In genomic region chr10:62183053-62183452, GRCm38 (mm10) we compare ENCODE assay signal across 9 mouse cellular contexts. TPM values are rescaled to one million over a fixed set of nuclear protein-coding genes. Genes with fewer than 3 reads are reported as not detected.
DNase-seq lines count a peak whose midpoint lies in the region; ATAC-seq and TF ChIP-seq lines count a peak whose summit lies in the region.
"Had no signal": no experiment of that assay in that cellular context is flagged by ENCODE, and none has a peak within 500 bp of the region (broad histone marks: within the 10 kb centered on the region; RNA-seq: fewer than 3 reads in every experiment).

No protein-coding gene starts in this region.

- no peak overlapping the region for H3K27ac ChIP-seq in CH12.LX (ENCODE audit: insufficient read depth, low read depth)
- no peak overlapping the region for H3K27ac ChIP-seq in forebrain, embryonic 10.5 days
- H3K27ac ChIP-seq in liver, postnatal 0 days (ENCODE audit: low read depth): no peak overlapping the region
- no peak overlapping the region for H3K27ac ChIP-seq in neural tube, embryonic 15.5 days (replicated peaks)
- no peak overlapping the region for H3K27ac ChIP-seq in testis, adult 2 months (ENCODE audit: control insufficient read depth, insufficient read depth, low read depth, low read length)

- DNase-seq in CH12.LX (ENCODE audit: extremely low read depth): peak; percentile 96
- peak; percentile 81 for DNase-seq in brain, embryonic 18.5 days (ENCODE audit: low read depth, low spot score)
- DNase-seq in forebrain, embryonic 10.5 days (ENCODE audit: extremely low spot score, low spot score): peak; percentile 93
- DNase-seq in heart, postnatal 25 days (ENCODE audit: low spot score): peak; percentile 70
- peak; percentile 99 for DNase-seq in large intestine, adult 2 months (ENCODE audit: low read depth, low spot score)
- DNase-seq in liver, postnatal 0 days: peak; percentile 96

- no peaks in the 10 kb centered on the region for H3K4me1 ChIP-seq in CH12.LX (ENCODE audit: control insufficient read depth in 1 of 2, insufficient read depth in 2 of 2)
- H3K4me1 ChIP-seq in forebrain, embryonic 10.5 days: peaks cover 6% of the 10 kb centered on the region
- H3K4me1 ChIP-seq in liver, postnatal 0 days (ENCODE audit: insufficient read depth): no peaks in the 10 kb centered on the region
- H3K4me1 ChIP-seq in neural tube, embryonic 15.5 days: no peaks in the 10 kb centered on the region
- H3K4me1 ChIP-seq in testis, adult 2 months (ENCODE audit: control insufficient read depth, insufficient read depth, low read length): peaks cover 3% of the 10 kb centered on the region

- H3K27me3 ChIP-seq in CH12.LX (replicated peaks): peaks cover 68% of the 10 kb centered on the region
- peaks cover 38% of the 10 kb centered on the region; the same call in 1 of the 2 replicates for H3K27me3 ChIP-seq in forebrain, embryonic 10.5 days (ENCODE audit: poor library complexity, severe bottlenecking)
- no peaks in the 10 kb centered on the region for H3K27me3 ChIP-seq in liver, postnatal 0 days (ENCODE audit: insufficient read depth, low read length)
- peaks cover 44% of the 10 kb centered on the region for H3K27me3 ChIP-seq in neural tube, embryonic 15.5 days (replicated peaks)
- H3K27me3 ChIP-seq in testis, adult 2 months (ENCODE audit: control insufficient read depth, insufficient read depth, low read length): no peaks in the 10 kb centered on the region

- TF ChIP-seq RAD21 in CH12.LX (IDR thresholded peaks at IDR 0.05; ENCODE audit: low read depth, low read length): no peak; the same call in none of the 2 replicates

- H3K9me3 ChIP-seq in CH12.LX (replicated peaks; ENCODE audit: low read length): peaks cover 11% of the 10 kb centered on the region
- H3K9me3 ChIP-seq in forebrain, embryonic 10.5 days: peaks cover 4% of the 10 kb centered on the region; the same call in 1 of the 2 replicates
- H3K9me3 ChIP-seq in liver, postnatal 0 days (ENCODE audit: low read length): no peaks in the 10 kb centered on the region
- H3K9me3 ChIP-seq in neural tube, embryonic 15.5 days (replicated peaks): no peaks in the 10 kb centered on the region

- dilution Hi-C loops in CH12.LX (cut with MboI; ENCODE audit: extremely low pct_ligation_motif_present, extremely low pct_unique_long_range_greater_than_20kb, low sequenced_read_pairs): no loop called here

- no peak for TF ChIP-seq EP300 in CH12.LX (IDR thresholded peaks at IDR 0.05; ENCODE audit: low read length)
- TF ChIP-seq EP300 in liver, postnatal 0 days (IDR thresholded peaks at IDR 0.05; ENCODE audit: low read depth): no peak

- H3K9ac ChIP-seq in CH12.LX (ENCODE audit: insufficient read depth, low read depth): no peak overlapping the region
- no peak overlapping the region for H3K9ac ChIP-seq in liver, postnatal 0 days (replicated peaks)
- H3K9ac ChIP-seq in neural tube, embryonic 15.5 days (replicated peaks): no peak overlapping the region

- peak; percentile 97 to 100 for TF ChIP-seq CTCF in CH12.LX (conservative IDR thresholded peaks at IDR 0.05 in 1 of 2, IDR thresholded peaks at IDR 0.05 in 1 of 2; ENCODE audit: low read depth in 2 of 2, low read length in 2 of 2)
- peak; percentile 100 for TF ChIP-seq CTCF in liver, postnatal 0 days (IDR thresholded peaks at IDR 0.05; ENCODE audit: low read depth)
- TF ChIP-seq CTCF in testis, adult 2 months (IDR thresholded peaks at IDR 0.05; ENCODE audit: control insufficient read depth, insufficient read depth, insufficient replicate concordance, low read depth, low read length): peak; percentile 100

- ATAC-seq in liver, postnatal 0 days: peak; percentile 63
- ATAC-seq in neural tube, embryonic 15.5 days (ENCODE audit: low FRiP score): peak; percentile 62; the same call in 1 of the 2 replicates

- 3% methylated on average over 10 of the region's 10 CpGs for WGBS in forebrain, embryonic 10.5 days
- 2% methylated on average over 10 of the region's 10 CpGs for WGBS in large intestine, adult 2 months
- WGBS in liver, postnatal 0 days (ENCODE audit: insufficient replicate concordance): 1% methylated on average over 10 of the region's 10 CpGs
- 2% methylated on average over 10 of the region's 10 CpGs for WGBS in neural tube, embryonic 15.5 days

- TF ChIP-seq POLR2A in CH12.LX (IDR thresholded peaks at IDR 0.05; ENCODE audit: low read depth, low read length): no peak
- no peak for TF ChIP-seq POLR2A in testis, adult 2 months (IDR thresholded peaks at IDR 0.05; ENCODE audit: control insufficient read depth, low read depth, low read length)

- no peaks in the 10 kb centered on the region for H3K79me2 ChIP-seq in CH12.LX (replicated peaks; ENCODE audit: control insufficient read depth, extremely low read depth, insufficient read depth, poor library complexity, severe bottlenecking)

- H3K4me3 ChIP-seq in CH12.LX (replicated peaks in 1 of 3; ENCODE audit: low read depth in 2 of 3, low read length in 2 of 3, poor library complexity in 1 of 3): no peak overlapping the region
- no peak overlapping the region for H3K4me3 ChIP-seq in forebrain, embryonic 10.5 days
- no peak overlapping the region for H3K4me3 ChIP-seq in liver, postnatal 0 days (ENCODE audit: low read depth, low read length)
- no peak overlapping the region for H3K4me3 ChIP-seq in neural tube, embryonic 15.5 days (replicated peaks)
- H3K4me3 ChIP-seq in testis, adult 2 months (ENCODE audit: control insufficient read depth, low read depth, low read length): no peak overlapping the region

- no peaks in the 10 kb centered on the region for H3K36me3 ChIP-seq in CH12.LX (replicated peaks in 1 of 2; ENCODE audit: control insufficient read depth in 1 of 2, insufficient read depth in 1 of 2, low read length in 1 of 2)
- no peaks in the 10 kb centered on the region for H3K36me3 ChIP-seq in forebrain, embryonic 10.5 days (replicated peaks)
- H3K36me3 ChIP-seq in liver, postnatal 0 days (replicated peaks; ENCODE audit: insufficient read depth, low read length): no peaks in the 10 kb centered on the region
- no peaks in the 10 kb centered on the region for H3K36me3 ChIP-seq in neural tube, embryonic 15.5 days
- no peaks in the 10 kb centered on the region for H3K36me3 ChIP-seq in testis, adult 2 months (ENCODE audit: control insufficient read depth, insufficient read depth, low read length)

- in situ Hi-C loops in CH12.LX (cut with MboI; ENCODE audit: low pct_ligation_motif_present, low pct_unique_long_range_greater_than_20kb, low sequenced_read_pairs): no loop called here

- no peak overlapping the region for H3K4me2 ChIP-seq in CH12.LX (ENCODE audit: insufficient read depth, low read depth, poor library complexity, severe bottlenecking)
- H3K4me2 ChIP-seq in liver, postnatal 0 days (ENCODE audit: low read depth, low read length): no peak overlapping the region
- H3K4me2 ChIP-seq in neural tube, embryonic 15.5 days: no peak overlapping the region

- intact Hi-C loops in heart, postnatal 25 days (cut with DNase I): loop anchor here (1.0 to 5.0 kb wide), 2 partner anchors 78 to 201 kb away; no protein-coding TSS in a partner anchor

TF ChIP-seq in CH12.LX, 34 proteins besides CTCF, POLR2A, EP300 and RAD21 (continues in another document):
- TF ChIP-seq NRF1 (IDR thresholded peaks at IDR 0.05; ENCODE audit: low read depth, low read length): no peak
- peak; percentile 71; the same call in 1 of the 2 replicates for TF ChIP-seq NELFE (IDR thresholded peaks at IDR 0.05; ENCODE audit: low read depth, low read length)
- TF ChIP-seq GABPA (IDR thresholded peaks at IDR 0.05; ENCODE audit: insufficient replicate concordance, low read depth, low read length): no peak
- TF ChIP-seq POLR2AphosphoS2 (IDR thresholded peaks at IDR 0.05; ENCODE audit: low read depth, low read length): no peak
- TF ChIP-seq ZKSCAN1 (IDR thresholded peaks at IDR 0.05; ENCODE audit: borderline replicate concordance, low read depth, low read length): no peak
- 0 out of 2 replicates have a peak, but pooled peaks have one; percentile 41 for TF ChIP-seq SIN3A (IDR thresholded peaks at IDR 0.05; ENCODE audit: low read length)
- peak; percentile 71 for TF ChIP-seq IRF4 (IDR thresholded peaks at IDR 0.05; ENCODE audit: low read depth, low read length)
- TF ChIP-seq JUND (conservative IDR thresholded peaks at IDR 0.05; ENCODE audit: low read depth, low read length): no peak
- TF ChIP-seq CHD2 (IDR thresholded peaks at IDR 0.05; ENCODE audit: low read length): no peak
- TF ChIP-seq ZMIZ1 (IDR thresholded peaks at IDR 0.05; ENCODE audit: low read depth, low read length): no peak
- no peak for TF ChIP-seq ETS1 (conservative IDR thresholded peaks at IDR 0.05; ENCODE audit: low read depth, low read length)

RNA-seq across cellular contexts. Expression of gene Fam241b, which starts 39.3 kb away (rescaled TPM):
- total RNA-seq in CH12.LX (2012; rRNA removed) (0.21 and 0.38 TPM in 2 replicates), CH12.LX (2014; rRNA removed) (0.28 TPM in 1 of 2 replicates, not detected in the other)
- polyA plus RNA-seq in CH12.LX (2012; ENCODE audit: insufficient read length, low read depth): not detected in 2 replicates
- 20.0 and 21.0 TPM in 2 replicates for polyA plus RNA-seq in forebrain, embryonic 10.5 days (2016; fragmentation: Nextera tagmentation; extraction: Ambion mirVana)
- 1 to 10 TPM; 1.6 TPM for total RNA-seq in heart, postnatal 25 days (2021)
- polyA plus RNA-seq in large intestine, adult 2 months (2012; rRNA removed): 17.9 and 21.8 TPM in 2 replicates
- polyA plus RNA-seq in liver, postnatal 0 days (2015; fragmentation: Nextera tagmentation; extraction: Ambion mirVana): 0.64 and 0.69 TPM in 2 replicates
- 114 and 139 TPM in 2 replicates for polyA plus RNA-seq in neural tube, embryonic 15.5 days (2015; fragmentation: Nextera tagmentation; extraction: Ambion mirVana)
- polyA plus RNA-seq in testis, adult 2 months (2012; rRNA removed): 5.3 and 6.1 TPM in 2 replicates

RNA-seq across cellular contexts. Expression of gene Tspan15, which starts 48.0 kb away (rescaled TPM):
- total RNA-seq in CH12.LX (2012; rRNA removed) (0.08 and 0.30 TPM in 2 replicates), CH12.LX (2014; rRNA removed) (0.12 TPM in 1 of 2 replicates, not detected in the other)
- polyA plus RNA-seq in CH12.LX (2012; ENCODE audit: insufficient read length, low read depth): not detected in 2 replicates
- 20.3 and 21.9 TPM in 2 replicates for polyA plus RNA-seq in forebrain, embryonic 10.5 days (2016; fragmentation: Nextera tagmentation; extraction: Ambion mirVana)
- 1 to 10 TPM; 8.3 to 8.6 TPM for total RNA-seq in heart, postnatal 25 days (2021)
- polyA plus RNA-seq in large intestine, adult 2 months (2012; rRNA removed): 223 and 259 TPM in 2 replicates
- 11.5 and 13.0 TPM in 2 replicates for polyA plus RNA-seq in liver, postnatal 0 days (2015; fragmentation: Nextera tagmentation; extraction: Ambion mirVana)
- polyA plus RNA-seq in neural tube, embryonic 15.5 days (2015; fragmentation: Nextera tagmentation; extraction: Ambion mirVana): 16.6 and 22.8 TPM in 2 replicates
- 2.7 and 3.6 TPM in 2 replicates for polyA plus RNA-seq in testis, adult 2 months (2012; rRNA removed)

RNA-seq across cellular contexts. Expression of gene Neurog3, which starts 50.2 kb away (rescaled TPM):
- not detected in 2 replicates for total RNA-seq in CH12.LX (2012; rRNA removed)
- total RNA-seq in CH12.LX (2014; rRNA removed): not detected in 2 replicates
- polyA plus RNA-seq in CH12.LX (2012; ENCODE audit: insufficient read length, low read depth): not detected in 2 replicates
- 0.24 and 1.3 TPM in 2 replicates for polyA plus RNA-seq in forebrain, embryonic 10.5 days (2016; fragmentation: Nextera tagmentation; extraction: Ambion mirVana)
- not detected for total RNA-seq in heart, postnatal 25 days (2021)
- 2.4 and 3.0 TPM in 2 replicates for polyA plus RNA-seq in large intestine, adult 2 months (2012; rRNA removed)
- not detected in 2 replicates for polyA plus RNA-seq in liver, postnatal 0 days (2015; fragmentation: Nextera tagmentation; extraction: Ambion mirVana)
- polyA plus RNA-seq in neural tube, embryonic 15.5 days (2015; fragmentation: Nextera tagmentation; extraction: Ambion mirVana): 0.35 and 0.68 TPM in 2 replicates
- 0.79 and 0.87 TPM in 2 replicates for polyA plus RNA-seq in testis, adult 2 months (2012; rRNA removed)
- polyA plus RNA-seq: heart, embryonic 14.5 days had no signal
